ENCODE assay signal across 8 mouse cellular contexts in genomic region chr19:44280755-44281154, GRCm38 (mm10). TPM values are rescaled to one million over a fixed set of nuclear protein-coding genes. Genes with fewer than 3 reads are reported as not detected.
DNase-seq lines count a peak whose midpoint lies in the region; ATAC-seq and TF ChIP-seq lines count a peak whose summit lies in the region.

No protein-coding gene starts in this region.

- no peak for TF ChIP-seq CTCF in lung, embryonic 14.5 days (IDR thresholded peaks at IDR 0.05; ENCODE audit: low read depth)

- H3K27me3 ChIP-seq in embryonic facial prominence, embryonic 14.5 days (replicated peaks; ENCODE audit: control insufficient read depth, insufficient read depth, low read length): no peaks in the 10 kb centered on the region
- H3K27me3 ChIP-seq in lung, embryonic 14.5 days (ENCODE audit: insufficient read depth, low read length): no peaks in the 10 kb centered on the region
- no peaks in the 10 kb centered on the region for H3K27me3 ChIP-seq in stomach, embryonic 16.5 days (ENCODE audit: control insufficient read depth, insufficient read depth, low read length)

- H3K4me2 ChIP-seq in embryonic facial prominence, embryonic 14.5 days (ENCODE audit: low read depth, low read length): no peak overlapping the region
- H3K4me2 ChIP-seq in lung, embryonic 14.5 days: no peak overlapping the region
- H3K4me2 ChIP-seq in stomach, embryonic 16.5 days (ENCODE audit: low read depth, low read length): peak overlapping the region; percentile 17; the same call in 1 of the 2 replicates

- no peak overlapping the region for H3K4me3 ChIP-seq in embryonic facial prominence, embryonic 14.5 days (ENCODE audit: low read depth, low read length)
- H3K4me3 ChIP-seq in lung, embryonic 14.5 days (ENCODE audit: low read depth, low read length): no peak overlapping the region
- no peak overlapping the region for H3K4me3 ChIP-seq in stomach, embryonic 16.5 days (replicated peaks; ENCODE audit: low read length)

- H3K4me1 ChIP-seq in embryonic facial prominence, embryonic 14.5 days (ENCODE audit: control insufficient read depth, insufficient read depth, low read length): peaks cover 42% of the 10 kb centered on the region
- peaks cover 30% of the 10 kb centered on the region for H3K4me1 ChIP-seq in lung, embryonic 14.5 days (ENCODE audit: insufficient read depth)
- H3K4me1 ChIP-seq in stomach, embryonic 16.5 days (ENCODE audit: control insufficient read depth, insufficient read depth, low read length): peaks cover 49% of the 10 kb centered on the region

- H3K27ac ChIP-seq in embryonic facial prominence, embryonic 14.5 days (replicated peaks; ENCODE audit: low read depth, low read length): peak overlapping the region; percentile 77
- H3K27ac ChIP-seq in lung, embryonic 14.5 days (ENCODE audit: low read depth): peak overlapping the region; percentile 68
- peak overlapping the region; percentile 96 for H3K27ac ChIP-seq in stomach, embryonic 16.5 days (ENCODE audit: low read length)

- H3K9ac ChIP-seq in embryonic facial prominence, embryonic 14.5 days (ENCODE audit: low read depth, low read length): peak overlapping the region; percentile 15; the same call in 1 of the 2 replicates
- no peak overlapping the region for H3K9ac ChIP-seq in lung, embryonic 14.5 days
- peak overlapping the region; percentile 40; the same call in 1 of the 2 replicates for H3K9ac ChIP-seq in stomach, embryonic 16.5 days (ENCODE audit: low read length)

- 5% methylated on average over 6 of the region's 6 CpGs for WGBS in embryonic facial prominence, embryonic 14.5 days
- 4% methylated on average over 6 of the region's 6 CpGs for WGBS in lung, embryonic 14.5 days
- 6% methylated on average over 6 of the region's 6 CpGs for WGBS in stomach, embryonic 16.5 days

- no peaks in the 10 kb centered on the region for H3K36me3 ChIP-seq in embryonic facial prominence, embryonic 14.5 days (ENCODE audit: control insufficient read depth, insufficient read depth, low read length)
- no peaks in the 10 kb centered on the region for H3K36me3 ChIP-seq in lung, embryonic 14.5 days (ENCODE audit: insufficient read depth)
- H3K36me3 ChIP-seq in stomach, embryonic 16.5 days (ENCODE audit: control insufficient read depth, insufficient read depth, low read length): no peaks in the 10 kb centered on the region

- no peak for ATAC-seq in embryonic facial prominence, embryonic 14.5 days (ENCODE audit: low read depth)
- ATAC-seq in lung, embryonic 14.5 days (ENCODE audit: insufficient read depth): no peak
- ATAC-seq in stomach, embryonic 16.5 days (ENCODE audit: insufficient read depth, low FRiP score): no peak

- peak; percentile 46 for DNase-seq in urinary bladder, postnatal 25 days (ENCODE audit: low spot score)
- no peak for DNase-seq in urinary bladder, postnatal 10 days (ENCODE audit: low spot score)
- DNase-seq in embryonic facial prominence, embryonic 14.5 days (ENCODE audit: low spot score): peak; percentile 88
- DNase-seq in induced T-regulatory cell, adult 2 months (ENCODE audit: low read depth): peak; percentile 76
- DNase-seq in lung, embryonic 14.5 days: peak; percentile 74
- DNase-seq in left cerebral cortex, postnatal 36 days (ENCODE audit: low spot score in 2 of 2): no peak
- no peak for DNase-seq in cerebellum, adult 18-20 months

- H3K9me3 ChIP-seq in embryonic facial prominence, embryonic 14.5 days (ENCODE audit: control insufficient read depth, low read length): no peaks in the 10 kb centered on the region
- H3K9me3 ChIP-seq in lung, embryonic 14.5 days (ENCODE audit: low read depth, low read length): no peaks in the 10 kb centered on the region
- H3K9me3 ChIP-seq in stomach, embryonic 16.5 days (replicated peaks; ENCODE audit: control insufficient read depth, low read length): no peaks in the 10 kb centered on the region

- intact Hi-C loops in left cerebral cortex, postnatal 36 days (cut with DNase I): no loop called here

RNA-seq across cellular contexts. Expression of gene Scd2, which starts 12.7 kb away (rescaled TPM):
- 212 and 224 TPM in 2 replicates for polyA plus RNA-seq in embryonic facial prominence, embryonic 14.5 days (2014; fragmentation: Nextera tagmentation; extraction: Ambion mirVana)
- polyA plus RNA-seq in lung, embryonic 14.5 days (2014; fragmentation: Nextera tagmentation; extraction: Ambion mirVana): 248 and 257 TPM in 2 replicates
- polyA plus RNA-seq in stomach, embryonic 16.5 days (2015; fragmentation: Nextera tagmentation; extraction: Ambion mirVana): 329 and 336 TPM in 2 replicates
- 100 to 1,000 TPM; 590 to 647 TPM for total RNA-seq in left cerebral cortex, postnatal 36 days (2021)

RNA-seq across cellular contexts. Expression of gene Scd4, which starts 52.1 kb away (rescaled TPM):
- polyA plus RNA-seq in embryonic facial prominence, embryonic 14.5 days (2014; fragmentation: Nextera tagmentation; extraction: Ambion mirVana): 0.37 and 0.51 TPM in 2 replicates
- polyA plus RNA-seq in lung, embryonic 14.5 days (2014; fragmentation: Nextera tagmentation; extraction: Ambion mirVana): 0.15 TPM in 1 of 2 replicates, not detected in the other
- polyA plus RNA-seq in stomach, embryonic 16.5 days (2015; fragmentation: Nextera tagmentation; extraction: Ambion mirVana): 0.14 and 0.39 TPM in 2 replicates
- 1 to 10 TPM; 2.2 to 3.1 TPM for total RNA-seq in left cerebral cortex, postnatal 36 days (2021)

Comparison
In these comparisons a context has a peak if more than half of its experiments do, and no peak if none do; other contexts are left out.
1. DNase-seq: peak in urinary bladder, postnatal 25 days (single experiment), embryonic facial prominence, embryonic 14.5 days (single experiment), induced T-regulatory cell, adult 2 months (single experiment) and lung, embryonic 14.5 days (single experiment); none in urinary bladder, postnatal 10 days (single experiment), left cerebral cortex, postnatal 36 days (0 of 2) and cerebellum, adult 18-20 months (0 of 2).
2. Peak in every context shown above with its lines, with median percentiles within 50 percentile points of each other: H3K27ac ChIP-seq.